Mouse (Mus musculus): ENCODE results near the gene Plek.
"Not testable (repeated sequence)": the region's sequence is repeated elsewhere in the genome, so short reads cannot be mapped to it uniquely, and the experiment has no call there.

The Plek gene

GRCm38 (mm10) chr11:17051545-17052475 lies at the start of gene Plek, which contains the start of gene Cnrip1:
Plek (minus strand) TSS chr11:17052381.
Cnrip1 (plus strand) TSS chr11:17051586.
- no peak for DNase-seq (ENCODE audit: low read depth)

DNA sequence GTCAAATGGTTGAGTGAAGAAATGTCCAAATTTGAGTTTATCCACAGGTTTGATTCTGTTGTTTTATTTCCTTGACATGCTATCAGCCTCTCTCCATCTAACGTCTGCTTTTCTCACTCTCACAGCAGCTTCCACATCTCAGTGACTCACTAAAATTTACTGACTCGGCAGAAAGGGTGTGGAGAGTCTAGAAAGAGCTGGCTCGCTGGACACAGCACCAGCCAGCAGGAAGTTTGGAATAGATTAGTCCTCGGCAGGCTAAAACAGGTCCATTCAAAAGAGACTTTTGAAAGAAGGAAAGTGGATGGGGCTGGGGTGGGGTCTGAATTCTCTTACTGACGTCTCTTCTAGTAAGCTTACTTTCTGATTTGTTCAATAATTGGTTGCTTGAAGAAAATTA lies 33.9 kb upstream of the Plek start:
- peak; percentile 69 for DNase-seq (ENCODE audit: low read depth)

- peak; percentile 57 for DNase-seq (ENCODE audit: low read depth)
Observed at GRCm38 (mm10) chr11:17083866-17084265, 31.7 kb upstream of the Plek start.

DNA sequence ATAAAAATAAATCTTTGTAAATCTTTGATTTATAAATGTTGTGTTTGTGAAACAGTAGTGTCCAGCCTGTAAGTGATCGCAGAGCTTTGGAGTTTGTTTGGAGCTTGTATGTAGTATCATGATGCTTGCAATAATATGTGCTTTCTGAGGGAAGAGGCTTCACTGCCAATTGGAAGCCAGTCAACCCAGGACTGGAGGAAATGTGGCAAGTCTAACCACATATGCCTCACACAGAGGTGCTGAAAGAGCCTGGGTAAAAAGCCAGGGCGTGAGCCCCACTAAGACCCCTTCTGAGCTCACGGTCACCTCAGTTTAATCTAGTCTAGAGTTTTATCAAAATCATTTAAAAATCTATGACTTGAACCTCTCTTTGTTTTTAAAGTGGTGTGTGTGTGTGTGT lies 31.3 kb upstream of the Plek start:
- peak; percentile 77 for DNase-seq (ENCODE audit: low read depth)

DNA sequence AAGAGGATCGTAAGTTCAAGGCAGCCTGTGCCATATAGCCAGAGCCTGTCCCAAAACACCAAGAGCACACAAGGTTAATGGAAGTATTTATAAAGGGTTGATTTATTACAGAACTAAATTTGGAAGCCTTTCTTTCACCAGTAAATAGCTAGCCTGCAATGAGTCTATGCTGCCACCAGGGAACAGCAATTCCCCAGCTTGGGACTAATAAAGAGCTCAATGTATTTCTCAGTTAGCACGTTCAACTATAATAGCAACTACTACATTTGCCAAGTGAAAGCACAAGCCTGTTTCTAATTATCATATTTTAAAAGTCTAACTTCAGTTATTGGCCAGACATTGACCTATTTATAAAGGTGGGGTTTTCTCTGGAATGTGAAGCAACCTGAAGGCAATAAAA lies 30.8 kb upstream of the Plek start:
- DNase-seq (ENCODE audit: low read depth): peak; percentile 51

- DNase-seq (ENCODE audit: low read depth): no peak
Observed at GRCm38 (mm10) chr11:17082086-17082485, 29.9 kb upstream of the Plek start.

DNA sequence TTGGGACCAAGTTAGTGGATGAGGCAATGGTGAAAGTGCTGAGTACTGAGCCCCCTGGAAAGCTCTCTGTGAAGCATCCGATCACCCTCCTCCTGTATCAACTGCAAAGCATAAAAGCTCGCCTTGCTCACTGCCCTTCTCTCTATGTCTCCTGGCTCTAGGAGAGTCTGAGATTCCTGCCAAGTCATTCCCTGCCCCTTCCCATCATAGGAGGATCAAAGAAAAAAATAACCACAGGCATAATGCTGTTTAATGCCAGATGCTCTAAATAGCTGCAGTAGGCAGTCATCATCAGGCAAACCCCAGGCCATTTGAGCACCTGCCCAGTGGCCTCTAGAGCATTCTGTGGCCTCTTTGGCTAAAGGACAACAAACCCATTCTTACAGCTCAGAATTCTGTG lies 23.5 kb upstream of the Plek start:
- DNase-seq (ENCODE audit: low read depth): peak; percentile 61

- DNase-seq (ENCODE audit: low read depth): not testable (repeated sequence)
Observed at GRCm38 (mm10) chr11:17069360-17069759, 17.2 kb upstream of the Plek start.

GRCm38 (mm10) chr11:17052476-17053049 lies 382 bp upstream of the Plek start:
- no peak for DNase-seq (ENCODE audit: low read depth)

DNA sequence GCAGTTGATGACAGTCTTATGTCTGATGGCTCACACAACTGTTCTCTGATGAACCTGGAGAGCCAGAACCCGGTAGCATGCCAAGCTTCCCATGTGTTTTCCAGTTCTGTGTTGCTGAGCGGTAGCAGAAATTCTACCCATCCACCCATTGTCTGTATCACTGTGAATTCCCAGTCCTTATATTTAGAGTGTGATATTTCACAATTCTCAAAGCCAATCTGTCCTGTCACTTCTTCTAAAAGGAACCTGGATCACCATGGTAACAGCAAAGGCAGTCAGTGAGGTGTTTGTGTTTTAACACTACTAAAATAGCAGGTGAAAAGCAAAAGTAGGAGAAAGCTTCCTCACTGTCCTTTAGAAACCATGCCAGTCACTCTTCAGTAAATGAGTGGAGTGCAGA lies 6.4 kb downstream of the Plek start:
- DNase-seq (ENCODE audit: low read depth): no peak

DNA sequence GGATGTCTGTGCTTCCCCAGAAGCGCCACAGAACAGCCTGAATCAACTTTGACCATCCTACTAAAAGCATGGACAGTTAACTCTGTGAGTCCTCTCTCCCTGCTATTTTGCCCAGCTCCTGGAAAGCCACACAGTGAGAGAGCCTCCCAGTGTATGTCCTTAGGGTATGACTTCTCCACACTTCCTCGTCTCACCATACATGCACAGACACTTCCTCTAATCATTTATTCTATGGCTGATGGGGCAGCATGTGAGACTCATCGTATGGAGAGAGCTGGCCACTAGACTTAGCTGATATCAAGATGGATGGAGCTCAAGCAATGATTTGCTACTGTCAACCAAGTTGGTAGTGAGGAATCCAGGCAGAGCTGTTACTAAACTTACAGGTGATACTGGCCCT lies 28.2 kb downstream of the Plek start:
- DNase-seq (ENCODE audit: low read depth): no peak

DNA sequence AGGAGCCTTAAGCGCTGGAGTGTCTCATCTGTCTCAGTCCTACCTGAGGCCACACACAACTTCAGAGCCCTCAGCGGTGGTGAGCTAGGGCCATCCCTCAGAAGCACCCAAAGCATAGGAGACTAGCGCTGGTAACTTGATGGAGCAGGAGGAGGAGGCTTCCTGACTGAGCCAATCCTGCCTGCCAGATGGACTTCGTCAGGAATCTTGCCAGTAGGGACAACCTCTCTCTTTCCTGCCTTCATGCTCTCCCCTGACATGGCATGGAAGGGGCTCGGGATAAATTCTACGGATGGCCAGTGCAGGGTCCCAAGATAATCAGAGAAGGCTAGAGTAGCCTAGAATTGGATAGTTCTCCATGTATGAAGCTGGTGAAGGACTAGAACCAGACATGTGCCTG lies 29.0 kb downstream of the Plek start:
- no peak for DNase-seq (ENCODE audit: low read depth)

GRCm38 (mm10) chr11:17019328-17019727 lies 32.9 kb downstream of the Plek start:
- no peak for DNase-seq (ENCODE audit: low read depth)

DNA sequence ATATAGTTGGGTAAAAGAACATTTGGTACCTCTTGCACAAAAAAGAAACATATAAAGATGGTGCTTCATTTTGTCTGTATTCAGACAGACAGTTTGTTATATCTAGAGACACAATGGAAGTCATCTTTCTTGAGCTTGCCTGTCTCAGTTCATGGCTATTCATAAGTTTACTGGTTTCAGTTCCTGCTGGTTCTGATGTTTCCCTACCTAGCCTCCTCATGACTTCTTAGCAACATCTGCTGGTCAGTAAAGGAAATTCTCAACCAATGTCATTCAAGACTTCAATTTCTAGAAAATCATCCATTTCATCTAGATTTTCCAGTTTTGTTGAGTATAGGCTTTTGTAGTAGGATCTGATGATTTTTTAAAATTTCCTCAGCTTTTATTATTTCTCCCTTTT lies 39.2 kb downstream of the Plek start:
- no peak for DNase-seq (ENCODE audit: low read depth)

DNA sequence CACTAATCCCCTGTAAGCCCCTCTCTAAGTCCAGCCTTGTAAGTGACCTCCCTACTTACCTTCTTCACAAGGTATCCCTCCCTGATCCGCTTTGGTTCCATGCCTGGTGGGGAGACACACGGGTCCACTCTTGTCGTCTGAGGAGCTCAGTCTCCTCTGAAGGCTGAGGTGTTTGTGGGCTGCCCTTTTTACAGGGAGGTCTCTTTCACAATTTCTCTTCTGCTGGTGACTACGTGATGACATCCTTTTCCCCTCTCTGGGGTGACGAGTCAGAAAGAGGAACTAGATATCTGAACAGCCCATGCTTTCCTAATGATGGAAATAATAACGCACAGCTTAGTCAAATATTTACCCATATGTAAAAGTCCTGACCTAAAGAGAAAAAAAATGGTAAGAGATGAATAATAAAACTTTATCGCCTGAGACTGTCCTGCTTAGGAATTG lies 43.7 kb downstream of the Plek start:
- no peak for DNase-seq (ENCODE audit: low read depth)

DNA sequence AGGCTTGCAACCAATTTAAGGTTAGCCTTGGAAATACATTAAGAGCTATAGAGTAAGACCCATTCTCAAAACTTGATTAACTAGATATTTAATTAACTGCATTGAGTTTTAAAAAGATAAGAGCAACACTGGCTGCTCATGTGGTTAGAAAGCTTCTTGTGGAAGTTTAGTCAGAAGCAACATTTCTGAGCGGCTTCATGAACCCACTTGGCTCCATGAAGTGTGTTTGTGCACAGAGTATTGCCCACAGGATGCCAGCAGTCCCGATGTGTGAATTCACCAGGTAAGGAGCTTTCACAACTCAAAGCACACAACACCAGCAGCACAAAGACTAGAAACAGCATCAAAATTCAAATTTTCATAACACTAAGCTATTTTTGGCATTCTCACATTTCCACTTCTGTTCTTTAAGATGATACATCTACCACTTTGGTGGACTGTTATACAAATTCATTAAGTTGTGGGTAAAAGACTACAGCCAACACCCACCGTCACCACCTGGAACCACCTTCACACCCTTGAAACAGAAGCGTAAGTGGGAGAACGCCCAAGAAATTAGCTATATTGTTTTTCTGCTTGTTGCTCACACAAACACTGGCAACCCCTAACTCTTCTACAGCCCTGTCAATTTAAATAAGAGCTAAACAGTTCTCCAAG lies 44.5 kb downstream of the Plek start:
- no peak for DNase-seq (ENCODE audit: low read depth)

GRCm38 (mm10) chr11:17006526-17006925 lies 45.7 kb downstream of the Plek start:
- DNase-seq (ENCODE audit: low read depth): not testable (repeated sequence)

- no peak for DNase-seq (ENCODE audit: low read depth)
Observed at GRCm38 (mm10) chr11:17004899-17005846, 47.0 kb downstream of the Plek start.

DNA sequence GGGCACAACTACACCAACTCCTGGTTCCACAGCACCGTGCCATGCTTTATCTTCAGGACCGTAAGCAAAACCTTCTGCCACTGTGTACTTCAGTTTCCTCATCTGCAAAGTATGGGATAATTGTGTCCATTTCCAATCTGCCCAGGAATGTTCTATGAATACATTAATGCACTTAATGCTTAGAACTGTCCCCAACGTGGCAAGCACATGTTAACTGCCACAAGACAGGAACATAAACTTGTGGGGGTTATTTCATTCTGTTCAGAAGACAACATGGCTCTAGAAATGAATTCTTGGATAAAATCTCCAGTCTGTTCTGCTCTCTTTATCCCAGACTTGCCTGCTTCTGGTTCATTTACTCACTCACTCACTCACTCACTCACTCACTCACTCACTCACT lies 48.4 kb downstream of the Plek start:
- no peak for DNase-seq (ENCODE audit: low read depth)

DNA sequence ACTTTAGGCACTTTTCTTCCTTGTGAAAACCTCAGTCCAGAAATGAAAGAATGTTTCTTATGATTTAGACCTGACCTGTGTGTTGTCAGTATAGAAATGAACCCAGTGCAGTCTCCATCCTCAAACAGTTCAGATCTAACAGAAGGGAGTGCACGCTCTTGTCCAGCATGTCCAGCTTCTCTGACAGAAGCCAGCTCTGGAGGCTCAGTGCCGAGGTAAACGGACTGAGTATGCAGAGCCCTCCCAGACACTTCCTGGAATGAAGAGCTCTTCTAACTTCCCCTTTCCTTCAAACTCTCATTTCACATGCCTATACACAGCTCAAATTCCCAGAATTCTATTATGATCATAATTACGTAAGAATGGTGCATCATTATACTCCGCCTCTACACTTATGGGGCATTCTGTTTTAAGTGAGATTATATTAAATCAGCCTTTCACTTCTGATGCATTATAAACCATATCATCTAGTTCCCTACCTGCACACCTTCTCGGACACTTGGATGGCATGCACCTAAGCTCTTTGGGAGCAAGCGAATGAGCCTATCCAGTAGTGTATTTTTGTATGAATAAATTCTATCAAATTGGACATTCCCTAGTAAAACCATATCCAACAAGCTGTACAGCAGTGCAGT lies 49.3 kb downstream of the Plek start:
- no peak for DNase-seq (ENCODE audit: low read depth)
